Mouse (Mus musculus) megakaryocyte, adult 5-6 weeks (primary cell): ENCODE results near the gene Crebl2. TPM values are rescaled to one million over a fixed set of nuclear protein-coding genes. Genes with fewer than 3 reads are reported as not detected.

ENCODE experiments used
- ATAC-seq: 2 replicates; pipeline ENCODE4 v1.8.0; 2016; ENCODE audit warnings: mild to moderate bottlenecking, inconsistent platforms; ENCODE audit not compliant: poor library complexity, severe bottlenecking
- total RNA-seq, 2 experiments: library from RNA; stranded (forward) in 1 of 2; stranded (reverse) in 1 of 2; fragments of 153-499, 151-499 nt in 1 of 2; fragments of 221-1000, 200-1000 nt in 1 of 2; gene quantifications; 2 replicates each; pipeline versions ENCODE4 v1.2.3 to v1.2.4; 2015 to 2017

Crebl2 gene
- total RNA-seq (2015) = 3.1 and 4.5 TPM in 2 replicates
- 6.7 and 6.8 TPM in 2 replicates for total RNA-seq (2017)

- peak; percentile 89 for ATAC-seq
These were observed at the start of gene Crebl2 for GRCm38 (mm10) chr6:134829786-134830700. Gene Crebl2 (plus strand): TSS chr6:134830154.

- ATAC-seq = no peak
These were observed 48.5 kb upstream of the Crebl2 start for GRCm38 (mm10) chr6:134781494-134781913.

DNA sequence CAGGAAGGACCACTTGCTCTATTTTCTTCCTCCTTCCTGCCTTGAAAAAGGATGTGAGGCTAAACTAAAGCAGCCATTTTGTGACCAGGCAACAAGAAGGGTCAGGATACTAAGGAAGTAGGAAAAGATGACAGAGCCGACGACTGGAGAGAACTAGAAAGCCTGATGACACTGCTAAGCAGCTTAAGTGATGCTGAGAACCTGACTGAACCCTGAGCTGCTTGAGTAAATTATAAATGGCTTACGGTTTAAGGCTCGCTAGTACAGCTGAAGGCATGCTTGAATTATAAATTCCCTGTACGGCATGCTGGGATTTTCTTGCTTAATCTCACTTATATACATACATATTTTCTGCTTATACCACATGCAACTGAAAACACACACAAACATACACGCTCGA, 47.1 kb upstream of the Crebl2 start:
- ATAC-seq = no peak

- ATAC-seq = no peak
These were observed 43.5 kb upstream of the Crebl2 start for GRCm38 (mm10) chr6:134786426-134786825.

DNA sequence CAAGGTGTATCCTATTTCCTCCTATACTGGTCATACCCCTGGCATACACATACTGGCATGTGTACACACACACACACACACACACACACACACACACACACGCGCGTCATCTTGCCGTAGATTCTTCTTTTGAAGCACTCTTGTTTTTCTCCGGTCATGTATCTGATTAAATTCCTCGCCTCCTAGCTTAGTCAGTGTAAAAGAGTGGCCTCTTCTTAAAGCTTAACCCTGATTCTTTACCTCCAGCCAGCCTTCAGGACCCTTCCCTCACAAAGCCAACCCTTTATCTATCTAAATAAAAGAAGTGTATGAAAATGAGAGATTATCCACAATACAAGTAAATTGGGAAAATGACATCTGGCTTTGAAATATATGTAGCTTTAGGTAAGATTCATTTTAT, 40.9 kb upstream of the Crebl2 start:
- ATAC-seq = no peak

GRCm38 (mm10) chr6:134791251-134792118, 38.5 kb upstream of the Crebl2 start:
- ATAC-seq = peak; percentile 49

GRCm38 (mm10) chr6:134792141-134793045, 37.6 kb upstream of the Crebl2 start, which contains the start of gene Dusp16:
Gene Dusp16 (minus strand): TSS chr6:134792625.
- ATAC-seq = peak; percentile 49

- no peak for ATAC-seq
These were observed 36.7 kb upstream of the Crebl2 start for GRCm38 (mm10) chr6:134793046-134793806.

DNA sequence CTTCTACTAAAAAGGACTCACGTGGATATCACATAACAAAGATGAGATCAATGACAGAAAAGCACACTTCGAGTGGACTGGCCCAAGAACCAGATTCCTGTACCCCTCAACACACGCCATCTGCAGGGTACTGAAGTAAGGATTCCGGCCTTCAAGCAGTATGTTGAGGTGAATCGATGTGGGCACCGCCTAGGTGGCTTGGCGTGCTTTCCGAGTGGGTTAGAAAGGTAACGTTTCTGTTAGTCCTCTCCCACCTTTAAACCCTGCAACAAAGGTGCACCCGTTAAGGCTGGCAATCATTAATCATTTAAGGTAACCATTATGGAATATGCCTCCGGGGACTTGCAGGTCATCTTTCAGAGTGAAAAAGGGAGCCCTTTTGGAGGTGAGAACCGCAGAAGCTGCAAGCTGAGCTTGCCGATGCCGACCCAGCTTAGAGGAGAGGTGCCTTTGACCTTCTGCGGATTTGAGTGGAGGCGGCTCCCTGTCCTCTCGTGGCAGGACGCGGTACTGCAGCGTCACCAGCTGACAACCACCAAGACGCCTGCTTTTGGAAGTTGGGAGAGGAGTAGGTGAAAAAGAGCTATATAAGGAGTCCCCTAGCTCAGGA, 35.9 kb upstream of the Crebl2 start:
- ATAC-seq = peak; percentile 57

GRCm38 (mm10) chr6:134796297-134796696, 33.7 kb upstream of the Crebl2 start:
- peak; percentile 80 for ATAC-seq

- no peak for ATAC-seq
These were observed 28.5 kb upstream of the Crebl2 start for GRCm38 (mm10) chr6:134801483-134801882.

DNA sequence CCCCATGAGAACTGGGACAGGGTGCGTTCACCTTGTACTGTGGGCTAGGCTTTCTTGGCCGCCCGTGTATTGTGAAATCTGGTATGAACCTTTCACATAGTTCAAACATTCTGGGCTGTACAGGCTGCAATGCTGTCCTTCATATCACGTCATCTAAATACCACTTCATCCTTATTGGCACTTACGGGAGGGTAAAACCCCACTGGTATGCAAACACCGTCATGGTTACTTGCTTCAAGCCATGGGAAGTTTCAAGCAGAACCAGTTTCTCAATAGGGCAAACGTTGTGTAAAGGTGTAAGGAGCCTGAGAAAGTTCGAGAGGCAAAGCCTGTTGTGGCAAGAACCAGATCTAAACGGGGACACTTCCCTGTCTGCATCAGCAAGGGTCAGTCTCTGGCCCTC, 27.3 kb upstream of the Crebl2 start:
- peak; percentile 81 for ATAC-seq

GRCm38 (mm10) chr6:134804736-134805277, 25.1 kb upstream of the Crebl2 start:
- no peak for ATAC-seq

- no peak for ATAC-seq
These were observed 23.8 kb upstream of the Crebl2 start for GRCm38 (mm10) chr6:134806130-134806529.

- no peak for ATAC-seq
These were observed 22.9 kb upstream of the Crebl2 start for GRCm38 (mm10) chr6:134807091-134807490.

GRCm38 (mm10) chr6:134807794-134808193, 22.2 kb upstream of the Crebl2 start:
- no peak for ATAC-seq

- no peak for ATAC-seq
These were observed 16.9 kb upstream of the Crebl2 start for GRCm38 (mm10) chr6:134813066-134813465.

- ATAC-seq = no peak
These were observed 12.7 kb upstream of the Crebl2 start for GRCm38 (mm10) chr6:134817051-134817928.
